Mouse (Mus musculus) MEL-GATA-1-ER (cell line): ENCODE data around the gene Acy3.
"Not testable (repeated sequence)": the region's sequence is repeated elsewhere in the genome, so short reads cannot be mapped to it uniquely, and the experiment has no call there.

Source experiments
- DNase-seq: peaks from one replicate; pipeline ENCODE4 v3.0.0-alpha.2; 2012; ENCODE audit warnings: low read depth; ENCODE audit errors: extremely low read depth

The Acy3 gene

GRCm38 (mm10) chr19:3974608-3975007 is 11.8 kb upstream of the Acy3 start:
- not testable (repeated sequence) for DNase-seq

- DNase-seq = no peak
Measured at GRCm38 (mm10) chr19:3975866-3976265, 10.5 kb upstream of the Acy3 start.

- peak; percentile 64 for DNase-seq
Measured at GRCm38 (mm10) chr19:3980309-3980708, 6.1 kb upstream of the Acy3 start.

- DNase-seq = no peak
Measured at GRCm38 (mm10) chr19:3980917-3981316, 5.5 kb upstream of the Acy3 start.

- no peak for DNase-seq
Measured at GRCm38 (mm10) chr19:3983527-3984200, 2.7 kb upstream of the Acy3 start.

- no peak for DNase-seq
Measured at GRCm38 (mm10) chr19:3985261-3985681, 1.1 kb upstream of the Acy3 start.

GRCm38 (mm10) chr19:3988066-3988465 is 1.7 kb downstream of the Acy3 start:
- no peak for DNase-seq

GRCm38 (mm10) chr19:3988750-3989149 is 2.4 kb downstream of the Acy3 start:
- no peak for DNase-seq

- DNase-seq = no peak
Measured at GRCm38 (mm10) chr19:3990804-3991203, 4.4 kb downstream of the Acy3 start.

- no peak for DNase-seq
Measured at GRCm38 (mm10) chr19:3991562-3991961, 5.2 kb downstream of the Acy3 start.

GRCm38 (mm10) chr19:3991966-3992365 is 5.6 kb downstream of the Acy3 start:
- no peak for DNase-seq

- no peak for DNase-seq
Measured at GRCm38 (mm10) chr19:3992416-3992815, 6.0 kb downstream of the Acy3 start, which contains the start of gene Tbx10. TSS of gene Tbx10 (plus strand) at chr19:3992752.

- no peak for DNase-seq
Measured at GRCm38 (mm10) chr19:3994932-3995331, 8.6 kb downstream of the Acy3 start.

- DNase-seq = no peak
Measured at GRCm38 (mm10) chr19:3995505-3995904, 9.1 kb downstream of the Acy3 start.

- DNase-seq = no peak
Measured at GRCm38 (mm10) chr19:3996106-3996505, 9.7 kb downstream of the Acy3 start.

GRCm38 (mm10) chr19:3996747-3997146 is 10.4 kb downstream of the Acy3 start:
- no peak for DNase-seq

- DNase-seq = no peak
Measured at GRCm38 (mm10) chr19:3997231-3997630, 10.9 kb downstream of the Acy3 start.

GRCm38 (mm10) chr19:3998335-3998734 is 12.0 kb downstream of the Acy3 start:
- DNase-seq = no peak

GRCm38 (mm10) chr19:3999121-3999730 is 12.9 kb downstream of the Acy3 start:
- DNase-seq = peak; percentile 44

GRCm38 (mm10) chr19:4000119-4000900 is 13.9 kb downstream of the Acy3 start, which contains the start of the genes Nudt8 and Gm49405:
TSS of gene Nudt8 (plus strand) at chr19:4000580.
TSS of gene Gm49405 (plus strand) at chr19:4000626.
- peak; percentile 97 for DNase-seq

GRCm38 (mm10) chr19:4000949-4001525 is 14.7 kb downstream of the Acy3 start:
- DNase-seq = peak; percentile 24

GRCm38 (mm10) chr19:4001752-4002151 is 15.4 kb downstream of the Acy3 start:
- no peak for DNase-seq
